Mouse (Mus musculus): ENCODE results near the gene Asz1.
A peak's percentile ranks its signal among the peaks of the same experiment; 100 is the strongest.

Gene Asz1

GRCm38 (mm10) chr6:18108934-18109333, at the start of gene Asz1:
Gene Asz1 (minus strand): TSS chr6:18109061.
- no peak for DNase-seq (ENCODE audit: low spot score in 2 of 2)

GRCm38 (mm10) chr6:18153031-18153430, 44.2 kb upstream of the Asz1 start:
- peak; percentile 29 to 30 for DNase-seq (ENCODE audit: low spot score in 2 of 2)

GRCm38 (mm10) chr6:18135246-18135645, 26.4 kb upstream of the Asz1 start:
- no peak for DNase-seq (ENCODE audit: low spot score in 2 of 2)

GRCm38 (mm10) chr6:18128059-18128458, 19.2 kb upstream of the Asz1 start:
- no peak for DNase-seq (ENCODE audit: low spot score in 2 of 2)

GRCm38 (mm10) chr6:18127206-18127983, 18.5 kb upstream of the Asz1 start:
- DNase-seq (ENCODE audit: low spot score in 2 of 2): no peak

GRCm38 (mm10) chr6:18096861-18097260, 12.0 kb downstream of the Asz1 start:
- no peak for DNase-seq (ENCODE audit: low spot score in 2 of 2)

- DNase-seq (ENCODE audit: low spot score in 2 of 2): no peak
Observed at GRCm38 (mm10) chr6:18089098-18089497, 19.8 kb downstream of the Asz1 start.

GRCm38 (mm10) chr6:18087160-18087804, 21.6 kb downstream of the Asz1 start:
- DNase-seq (ENCODE audit: low spot score in 2 of 2): no peak

GRCm38 (mm10) chr6:18078615-18079014, 30.2 kb downstream of the Asz1 start:
- no peak for DNase-seq (ENCODE audit: low spot score in 2 of 2)

- no peak for DNase-seq (ENCODE audit: low spot score in 2 of 2)
Observed at GRCm38 (mm10) chr6:18076986-18077385, 31.9 kb downstream of the Asz1 start.

- no peak for DNase-seq (ENCODE audit: low spot score in 2 of 2)
Observed at GRCm38 (mm10) chr6:18076577-18076976, 32.3 kb downstream of the Asz1 start.

GRCm38 (mm10) chr6:18057899-18058298, 51.0 kb downstream of the Asz1 start:
- DNase-seq (ENCODE audit: low spot score in 2 of 2): no peak

- peak; percentile 47 to 53 for DNase-seq (ENCODE audit: low spot score in 2 of 2)
Observed at GRCm38 (mm10) chr6:18051702-18052101, 57.2 kb downstream of the Asz1 start.

- no peak for DNase-seq (ENCODE audit: low spot score in 2 of 2)
Observed at GRCm38 (mm10) chr6:18044299-18044698, 64.6 kb downstream of the Asz1 start.

GRCm38 (mm10) chr6:18043172-18043571, 65.7 kb downstream of the Asz1 start:
- DNase-seq (ENCODE audit: low spot score in 2 of 2): no peak

GRCm38 (mm10) chr6:18032271-18032670, 76.6 kb downstream of the Asz1 start:
- no peak for DNase-seq (ENCODE audit: low spot score in 2 of 2)

- peak; percentile 55 to 67 for DNase-seq (ENCODE audit: low spot score in 2 of 2)
Observed at GRCm38 (mm10) chr6:18031509-18032010, 77.3 kb downstream of the Asz1 start.

- no peak for DNase-seq (ENCODE audit: low spot score in 2 of 2)
Observed at GRCm38 (mm10) chr6:18030868-18031508, 77.9 kb downstream of the Asz1 start.

- DNase-seq (ENCODE audit: low spot score in 2 of 2): peak in 1 of 2 experiments; percentile 43
Observed at GRCm38 (mm10) chr6:18029746-18030656, 78.9 kb downstream of the Asz1 start, which contains the start of gene Wnt2. Gene Wnt2 (minus strand): TSS chr6:18030585.

GRCm38 (mm10) chr6:18024133-18024794, 84.6 kb downstream of the Asz1 start:
- DNase-seq (ENCODE audit: low spot score in 2 of 2): no peak

GRCm38 (mm10) chr6:18013346-18013745, 95.5 kb downstream of the Asz1 start:
- no peak for DNase-seq (ENCODE audit: low spot score in 2 of 2)

All from right cerebral cortex, postnatal 10 days (tissue).